Mouse (Mus musculus) T-cell, adult 2 months (primary cell): Measurements from ENCODE around the gene Slc25a47.

Experiments used
- DNase-seq: peaks from one replicate; pipeline ENCODE4 v3.0.0; 2022; ENCODE audit warnings: low spot score

The Slc25a47 gene

GRCm38 (mm10) chr12:108865007-108865494 lies 29.2 kb downstream of the Slc25a47 start:
- DNase-seq = no peak

- DNase-seq = no peak
Measured at GRCm38 (mm10) chr12:108869575-108869974, 33.7 kb downstream of the Slc25a47 start.

GRCm38 (mm10) chr12:108873122-108873521 lies 37.3 kb downstream of the Slc25a47 start:
- no peak for DNase-seq

GRCm38 (mm10) chr12:108879138-108879537 lies 43.3 kb downstream of the Slc25a47 start:
- DNase-seq = no peak

GRCm38 (mm10) chr12:108880606-108881005 lies 44.8 kb downstream of the Slc25a47 start:
- no peak for DNase-seq

- no peak for DNase-seq
Measured at GRCm38 (mm10) chr12:108881192-108881591, 45.3 kb downstream of the Slc25a47 start.

GRCm38 (mm10) chr12:108882776-108883175 lies 46.9 kb downstream of the Slc25a47 start:
- no peak for DNase-seq

GRCm38 (mm10) chr12:108885906-108886305 lies 50.1 kb downstream of the Slc25a47 start:
- DNase-seq = no peak

- DNase-seq = no peak
Measured at GRCm38 (mm10) chr12:108887077-108887476, 51.2 kb downstream of the Slc25a47 start.

- no peak for DNase-seq
Measured at GRCm38 (mm10) chr12:108888632-108889031, 52.8 kb downstream of the Slc25a47 start.

GRCm38 (mm10) chr12:108892989-108893714 lies 57.3 kb downstream of the Slc25a47 start, which contains the start of gene Wdr25:
Gene Wdr25, plus strand, starts transcription at chr12:108893631.
- DNase-seq = peak; percentile 49

- peak; percentile 92 for DNase-seq
Measured at GRCm38 (mm10) chr12:108893715-108894431, 58.0 kb downstream of the Slc25a47 start, which contains the start of gene Wars. Gene Wars, minus strand, starts transcription at chr12:108894174.

GRCm38 (mm10) chr12:108894432-108894816 lies 58.6 kb downstream of the Slc25a47 start:
- DNase-seq = no peak

- DNase-seq = peak; percentile 11
Measured at GRCm38 (mm10) chr12:108896006-108896405, 60.2 kb downstream of the Slc25a47 start.

- DNase-seq = no peak
Measured at GRCm38 (mm10) chr12:108901346-108901745, 65.5 kb downstream of the Slc25a47 start.

GRCm38 (mm10) chr12:108902940-108903339 lies 67.1 kb downstream of the Slc25a47 start:
- DNase-seq = peak; percentile 41

GRCm38 (mm10) chr12:108903600-108904275 lies 67.9 kb downstream of the Slc25a47 start:
- no peak for DNase-seq

- DNase-seq = no peak
Measured at GRCm38 (mm10) chr12:108904276-108904653, 68.4 kb downstream of the Slc25a47 start.

GRCm38 (mm10) chr12:108905620-108906302 lies 69.9 kb downstream of the Slc25a47 start:
- no peak for DNase-seq

GRCm38 (mm10) chr12:108906398-108906797 lies 70.6 kb downstream of the Slc25a47 start:
- DNase-seq = no peak
